Mouse (Mus musculus): ENCODE data around the gene Tagln.

- TF ChIP-seq POLR2A (IDR thresholded peaks at IDR 0.05; ENCODE audit: borderline replicate concordance, control insufficient read depth, low read depth, low read length) (no peak; the same call in 1 of the 2 replicates), CTCF (IDR thresholded peaks at IDR 0.05; ENCODE audit: control insufficient read depth, insufficient read depth, low read length) (no peak)
These were observed 9.9 kb upstream of the Tagln start for GRCm38 (mm10) chr9:45945721-45946120.

Data from bone marrow, adult 2 months (tissue).